Mouse (Mus musculus) heart, postnatal 0 days (tissue): Measurements from ENCODE around the gene E130208F15Rik. TPM values are rescaled to one million over a fixed set of nuclear protein-coding genes. Genes with fewer than 3 reads are reported as not detected.

Experiments used
- ATAC-seq: fragments of 200-750 bp; cut with Nextera tagmentation; 2 replicates; pipeline ENCODE4 v1.8.0; 2017; ENCODE audit warnings: low read depth, moderate number of reproducible peaks, moderate library complexity; ENCODE audit not compliant: insufficient read depth
- DNase-seq: peaks from one replicate; pipeline ENCODE4 v3.0.0-alpha.2; 2016; ENCODE audit warnings: low spot score
- H3K27ac ChIP-seq: fragments of 300-500 bp; sonication (generic); 2 replicates; pipeline ENCODE4 v1.5.1; 2014; ENCODE audit warnings: low read depth, mild to moderate bottlenecking
- H3K27me3 ChIP-seq: fragments of 300-500 bp; sonication (generic); 2 replicates; pipeline ENCODE4 v1.6.1; 2014; ENCODE audit warnings: low read length, mixed read lengths; ENCODE audit not compliant: control insufficient read depth, insufficient read depth
- H3K36me3 ChIP-seq: fragments of 300-500 bp; sonication (generic); replicated peaks from 2 replicates; pipeline ENCODE4 v1.6.1; 2014; ENCODE audit warnings: low read length, mixed read lengths; ENCODE audit not compliant: control insufficient read depth, insufficient read depth
- H3K4me1 ChIP-seq: fragments of 300-500 bp; sonication (generic); 2 replicates; pipeline ENCODE4 v1.6.1; 2014; ENCODE audit warnings: antibody characterized with exemption; ENCODE audit not compliant: control insufficient read depth, insufficient read depth
- H3K4me2 ChIP-seq: fragments of 300-500 bp; sonication (generic); 2 replicates; pipeline ENCODE4 v1.6.1; 2014; ENCODE audit warnings: low read depth, mild to moderate bottlenecking, low read length, moderate library complexity
- H3K4me3 ChIP-seq: fragments of 300-500 bp; sonication (generic); 2 replicates; pipeline ENCODE4 v1.5.1; 2014; ENCODE audit warnings: low read depth, low read length
- H3K9ac ChIP-seq: fragments of 300-500 bp; sonication (generic); replicated peaks from 2 replicates; pipeline ENCODE4 v1.6.1; 2014; ENCODE audit warnings: low read depth, low read length, mixed read lengths
- H3K9me3 ChIP-seq: fragments of 300-500 bp; sonication (generic); replicated peaks from 2 replicates; pipeline ENCODE4 v1.6.1; 2016; ENCODE audit warnings: low read length; ENCODE audit not compliant: control insufficient read depth
- CTCF ChIP-seq: IDR thresholded peaks from 2 replicates; pipeline ENCODE4 v1.5.1; 2016; ENCODE audit warnings: antibody characterized with exemption, control low read depth, low read depth
- EP300 ChIP-seq: IDR thresholded peaks from 2 replicates; pipeline ENCODE4 v1.6.1; 2016; ENCODE audit warnings: antibody characterized with exemption, low read depth
- WGBS: fragments of 180-500 bp; shearing (Covaris S2); extraction: QIAGEN DNeasy Blood & Tissue Kit; methylation state at CpG from one replicate; pipeline ENCODE4 v1.1.7; 2014; 5-methylcytosine and 5-hydroxymethylcytosine counted together
- polyA plus RNA-seq: library from polyadenylated mRNA; unstranded; fragments of >200 nt; fragmentation: Nextera tagmentation; extraction: Ambion mirVana; gene quantifications from 2 replicates; pipeline ENCODE4 v1.2.1, GENCODE M21; 2015
- total RNA-seq: library from RNA; depleted of rRNA; stranded (reverse); fragments of >200 nt; gene quantifications from 2 replicates; pipeline ENCODE4 v1.2.3, GENCODE M21; 2014; ENCODE audit warnings: low replicate concordance

The E130208F15Rik gene
- total and polyA plus RNA-seq, 2 experiments from 2014 or later = 0.46 to 2.6 TPM

DNA sequence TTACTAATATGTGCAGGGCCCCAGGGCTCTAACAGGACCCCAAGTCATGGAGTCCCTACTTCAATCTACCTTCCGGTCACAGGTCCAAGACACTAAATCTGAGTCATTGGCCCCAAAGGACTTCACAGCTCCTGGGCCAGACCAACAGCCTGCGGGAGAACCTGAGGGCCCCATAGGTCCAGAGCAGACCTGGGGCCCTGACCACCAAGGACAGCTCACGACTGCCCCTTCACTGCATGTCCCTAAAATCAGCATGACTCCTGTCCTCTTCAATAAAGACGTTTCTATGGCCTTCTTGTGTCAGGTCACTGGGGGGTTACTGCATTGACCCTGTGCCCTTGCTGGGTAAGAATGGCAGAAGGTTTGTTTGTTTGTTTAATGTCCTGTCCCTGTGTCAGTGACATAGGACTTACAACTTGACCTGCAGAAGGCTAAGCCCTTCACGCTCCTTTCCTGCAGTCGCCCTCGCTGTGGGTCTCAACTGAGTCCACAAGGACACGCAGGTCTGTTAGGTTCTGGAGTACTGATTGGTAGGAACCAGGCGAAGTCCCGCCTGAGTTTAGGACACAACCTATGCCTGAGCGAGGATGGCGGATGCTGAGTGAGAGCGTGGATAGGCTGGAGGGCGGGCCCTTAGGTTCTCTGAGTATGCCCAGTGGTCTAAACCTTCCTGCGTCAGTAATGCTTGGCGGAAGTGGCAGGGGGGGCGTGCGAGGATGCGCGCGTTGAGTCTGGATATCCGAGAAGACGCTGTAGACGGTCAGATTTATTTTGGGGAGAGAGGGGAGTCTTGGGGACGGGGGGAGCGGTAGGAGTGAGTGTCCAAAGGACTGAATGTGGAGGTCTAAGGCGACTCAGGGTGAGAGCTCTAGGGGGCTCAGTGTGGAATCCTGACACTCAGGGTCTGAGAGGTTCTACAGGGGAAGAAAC is 13.2 kb upstream of the E130208F15Rik start, which contains the start of gene Alkbh6:
TSS of gene Alkbh6 (plus strand) at position 642 of the 930 bp plus-strand sequence.
- DNase-seq (peak; percentile 98), ATAC-seq (peak; percentile 100)
- H3K9me3 ChIP-seq = no peaks in the 10 kb centered on the region
- TF ChIP-seq CTCF = no peak
- TF ChIP-seq EP300 = no peak
- 4% methylated on average over 27 of the region's 27 CpGs for WGBS
- no peaks in the 10 kb centered on the region for H3K27me3 ChIP-seq
- peaks cover 10% of the 10 kb centered on the region; the same call in 1 of the 2 replicates for H3K4me1 ChIP-seq
- peaks cover 4% of the 10 kb centered on the region for H3K36me3 ChIP-seq
- peak within 1 kb of the TSS; percentile 74 for H3K4me3 ChIP-seq
- H3K27ac ChIP-seq = peak within 1 kb of the TSS; percentile 86
- H3K4me2 ChIP-seq = peak within 1 kb of the TSS; percentile 89
- peak within 1 kb of the TSS; percentile 59 for H3K9ac ChIP-seq

DNA sequence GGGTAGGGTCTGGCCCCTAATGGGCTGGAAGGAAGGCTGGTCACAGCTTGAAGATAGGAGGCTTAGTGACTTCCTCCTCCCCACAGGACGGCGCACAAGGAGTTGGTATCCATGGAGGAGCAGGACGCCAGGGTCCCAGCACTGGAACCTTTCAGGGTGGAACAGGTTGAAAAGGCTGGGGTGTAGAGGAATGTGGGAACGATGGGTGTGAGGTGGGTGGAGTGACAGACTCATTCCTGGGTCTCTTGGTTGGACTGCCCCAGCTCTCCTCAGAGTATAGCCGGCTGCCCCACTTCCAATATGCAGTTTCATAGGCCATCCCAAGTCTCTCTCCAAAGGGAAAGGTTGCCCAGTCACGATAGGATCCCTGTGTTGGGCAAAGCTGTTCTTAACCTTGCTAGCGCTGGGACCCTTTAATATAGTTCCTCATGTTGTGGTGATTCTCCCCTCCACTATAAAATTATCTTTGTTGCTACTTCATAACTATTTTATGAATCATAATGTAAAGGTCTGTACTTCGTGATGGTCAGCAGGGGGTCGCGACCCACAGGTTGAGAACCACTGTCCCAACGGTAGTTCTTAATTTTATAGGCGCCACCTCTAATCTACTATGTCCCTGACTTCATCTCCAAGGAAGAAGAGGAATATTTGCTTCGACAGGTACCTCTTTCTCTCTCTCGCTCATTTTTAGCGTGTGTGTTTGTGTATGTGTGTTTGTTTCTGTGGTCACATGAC is 12.0 kb upstream of the E130208F15Rik start:
- H3K27me3 ChIP-seq = no peaks in the 10 kb centered on the region
- no peaks in the 10 kb centered on the region for H3K9me3 ChIP-seq
- peak overlapping the region; percentile 89 for H3K4me2 ChIP-seq
- H3K4me3 ChIP-seq = peak overlapping the region; percentile 74
- 55% methylated on average over 15 of the region's 15 CpGs for WGBS
- DNase-seq = no peak
- no peak for TF ChIP-seq CTCF
- TF ChIP-seq EP300 = no peak
- H3K9ac ChIP-seq = peak overlapping the region; percentile 59; the same call in 1 of the 2 replicates
- no peak for ATAC-seq
- peaks cover 4% of the 10 kb centered on the region for H3K36me3 ChIP-seq
- peaks cover 10% of the 10 kb centered on the region; the same call in 1 of the 2 replicates for H3K4me1 ChIP-seq
- no peak overlapping the region for H3K27ac ChIP-seq

DNA sequence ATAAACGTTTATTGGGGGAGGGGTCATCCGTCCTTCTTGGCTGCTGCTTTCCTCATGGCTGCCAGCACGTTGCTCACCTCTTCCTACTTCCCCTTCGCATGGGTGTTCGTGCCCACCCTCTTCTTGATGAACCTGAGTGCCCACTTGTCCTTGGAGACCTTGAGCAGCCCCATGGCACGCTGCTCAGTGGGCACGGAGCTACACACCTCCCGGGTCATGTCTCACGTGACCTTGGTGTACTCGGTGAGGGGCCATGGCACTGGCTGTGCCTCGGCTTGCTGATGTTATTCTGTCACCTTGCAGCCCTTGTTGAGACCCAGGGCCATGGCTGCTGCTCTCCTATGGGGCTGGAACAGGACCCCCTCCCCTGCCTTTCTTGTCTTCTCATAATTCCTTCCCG is 11.4 kb upstream of the E130208F15Rik start:
- Histone ChIP-seq H3K9me3 (no peaks in the 10 kb centered on the region), H3K27me3 (no peaks in the 10 kb centered on the region), H3K4me3 (no peak overlapping the region), H3K4me1 (peaks cover 10% of the 10 kb centered on the region; the same call in 1 of the 2 replicates), H3K9ac (no peak overlapping the region), H3K4me2 (no peak overlapping the region), H3K36me3 (peaks cover 4% of the 10 kb centered on the region), H3K27ac (no peak overlapping the region)
- ATAC-seq (no peak), DNase-seq (no peak)
- 81% methylated on average over 12 of the region's 12 CpGs for WGBS
- TF ChIP-seq CTCF = no peak
- TF ChIP-seq EP300 = no peak

DNA sequence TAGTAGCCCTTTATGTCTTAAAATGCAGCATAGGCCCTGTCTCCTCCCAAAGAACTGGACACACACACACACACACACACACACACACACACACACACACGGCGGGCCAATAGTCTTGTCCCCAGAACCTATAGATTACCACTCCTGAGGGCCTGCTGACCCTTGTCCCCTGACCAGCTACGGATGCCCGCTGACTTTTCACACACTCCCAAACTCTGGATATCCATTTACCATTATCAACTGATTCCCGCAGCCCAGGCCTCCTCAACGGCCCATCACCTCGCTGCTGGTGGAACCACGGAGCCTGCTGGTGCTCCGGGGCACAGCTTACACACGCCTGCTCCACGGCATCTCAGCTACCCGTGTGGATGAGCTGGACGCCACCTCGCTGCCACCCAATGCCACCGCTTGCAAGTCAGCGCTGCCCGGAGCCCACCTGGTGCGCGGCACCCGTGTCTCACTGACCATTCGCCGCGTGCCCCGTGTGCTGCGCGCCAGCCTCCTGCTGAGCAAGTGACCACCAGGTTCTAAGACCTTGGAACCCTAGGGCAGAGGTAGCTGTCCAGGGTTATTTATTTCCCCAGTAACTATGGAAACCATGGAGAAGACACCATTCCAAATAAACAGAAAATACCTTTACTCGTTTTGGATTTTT is 7.7 kb upstream of the E130208F15Rik start:
- H3K36me3 ChIP-seq = peaks cover 4% of the 10 kb centered on the region
- DNase-seq = no peak
- no peaks in the 10 kb centered on the region for H3K9me3 ChIP-seq
- no peak for ATAC-seq
- H3K27ac ChIP-seq = no peak overlapping the region
- peaks cover 7% of the 10 kb centered on the region; the same call in 1 of the 2 replicates for H3K4me1 ChIP-seq
- H3K4me3 ChIP-seq = no peak overlapping the region
- no peaks in the 10 kb centered on the region for H3K27me3 ChIP-seq
- TF ChIP-seq EP300 (no peak), CTCF (no peak)
- H3K9ac ChIP-seq = no peak overlapping the region
- 52% methylated on average over 27 of the region's 27 CpGs for WGBS
- H3K4me2 ChIP-seq = no peak overlapping the region

DNA sequence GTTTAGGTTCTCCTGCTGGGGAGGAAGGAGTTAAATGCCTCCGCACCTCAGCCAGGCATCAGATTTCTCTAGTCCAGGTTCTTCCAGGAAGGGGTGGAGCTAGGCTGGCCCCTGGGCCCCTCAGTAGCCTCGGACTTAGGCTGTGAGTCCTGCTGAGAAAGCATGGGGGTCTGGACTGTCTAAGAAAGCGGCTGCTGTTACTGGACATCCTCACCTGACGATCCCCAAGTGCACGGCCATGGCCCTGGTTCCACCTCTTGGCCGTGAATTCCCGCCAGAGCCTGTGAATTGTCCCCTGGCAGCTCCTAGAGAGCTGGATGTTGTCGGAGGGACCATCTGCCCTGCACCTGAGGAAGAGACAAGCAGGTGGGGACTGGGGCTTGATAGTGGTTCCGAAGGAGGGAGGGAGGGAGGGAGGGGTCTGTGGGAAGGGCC is 6.8 kb upstream of the E130208F15Rik start, which contains the start of gene Syne4:
TSS of gene Syne4 (plus strand) at position 87 of the 435 bp plus-strand sequence.
- H3K36me3 ChIP-seq = peaks cover 4% of the 10 kb centered on the region
- no peaks in the 10 kb centered on the region for H3K9me3 ChIP-seq
- no peaks in the 10 kb centered on the region for H3K4me1 ChIP-seq
- 8% methylated on average over 9 of the region's 9 CpGs for WGBS
- DNase-seq (no peak), ATAC-seq (no peak)
- no peaks in the 10 kb centered on the region for H3K27me3 ChIP-seq
- H3K4me3 ChIP-seq = no peak within 1 kb of the TSS
- H3K9ac ChIP-seq = no peak within 1 kb of the TSS
- no peak within 1 kb of the TSS for H3K27ac ChIP-seq
- no peak for TF ChIP-seq CTCF
- TF ChIP-seq EP300 = no peak
- no peak within 1 kb of the TSS for H3K4me2 ChIP-seq
